Mouse (Mus musculus) heart, embryonic 11.5 days (tissue): ENCODE data around the gene Arhgef17. TPM values are rescaled to one million over a fixed set of nuclear protein-coding genes. Genes with fewer than 3 reads are reported as not detected.

Experiments
- ATAC-seq: fragments of 200-750 bp; cut with Nextera tagmentation; replicated peaks from 2 replicates; pipeline ENCODE4 v1.8.0; 2017; ENCODE audit warnings: moderate library complexity; ENCODE audit not compliant: insufficient number of reproducible peaks, low FRiP score, low TSS enrichment
- H3K27ac ChIP-seq: fragments of 300-500 bp; sonication (generic); 2 replicates; pipeline ENCODE4 v1.5.1; 2014; ENCODE audit warnings: mild to moderate bottlenecking, low read depth, low read length
- H3K27me3 ChIP-seq: fragments of 300-500 bp; sonication (generic); 2 replicates; pipeline ENCODE4 v1.6.1; 2014; ENCODE audit warnings: mild to moderate bottlenecking, low read length, mixed read lengths; ENCODE audit not compliant: control insufficient read depth, insufficient read depth
- H3K36me3 ChIP-seq: fragments of 300-500 bp; sonication (generic); 2 replicates; pipeline ENCODE4 v1.6.1; 2014; ENCODE audit warnings: mild to moderate bottlenecking, low read length, moderate library complexity, mixed read lengths; ENCODE audit not compliant: control insufficient read depth, insufficient read depth
- H3K4me1 ChIP-seq: fragments of 300-500 bp; sonication (generic); 2 replicates; pipeline ENCODE4 v1.6.1; 2014; ENCODE audit warnings: low read length; ENCODE audit not compliant: control insufficient read depth, insufficient read depth
- H3K4me2 ChIP-seq: fragments of 300-500 bp; sonication (generic); 2 replicates; pipeline ENCODE4 v1.6.1; 2014; ENCODE audit warnings: mild to moderate bottlenecking, moderate library complexity
- H3K4me3 ChIP-seq: fragments of 300-500 bp; sonication (generic); 2 replicates; pipeline ENCODE4 v1.5.1; 2014; ENCODE audit warnings: low read depth, low read length
- H3K9ac ChIP-seq: fragments of 300-500 bp; sonication (generic); 2 replicates; pipeline ENCODE4 v1.6.1; 2014; ENCODE audit warnings: mild to moderate bottlenecking, low read depth, low read length, moderate library complexity
- H3K9me3 ChIP-seq: fragments of 300-500 bp; sonication (generic); replicated peaks from 2 replicates; pipeline ENCODE4 v1.6.1; 2016; ENCODE audit warnings: low read length; ENCODE audit not compliant: control insufficient read depth
- WGBS: fragments of 180-500 bp; shearing (Covaris S2); extraction: QIAGEN DNeasy Blood & Tissue Kit; methylation state at CpG from one replicate; pipeline ENCODE4 v1.1.7; 2014; ENCODE audit not compliant: insufficient replicate concordance; 5-methylcytosine and 5-hydroxymethylcytosine counted together
- microRNA-seq: library from miRNA; unstranded; fragments of <30 nt; microRNA quantifications from one replicate; pipeline ENCODE4, GENCODE M21; 2016; ENCODE audit warnings: borderline number of aligned reads
- polyA plus RNA-seq: library from polyadenylated mRNA; unstranded; fragments of >200 nt; fragmentation: Nextera tagmentation; extraction: Ambion mirVana; gene quantifications from 2 replicates; pipeline ENCODE4 v1.2.1, GENCODE M21; 2014

Arhgef17 gene
- polyA plus RNA-seq, 1 experiment from 2014 or later: 8.5 TPM

DNA sequence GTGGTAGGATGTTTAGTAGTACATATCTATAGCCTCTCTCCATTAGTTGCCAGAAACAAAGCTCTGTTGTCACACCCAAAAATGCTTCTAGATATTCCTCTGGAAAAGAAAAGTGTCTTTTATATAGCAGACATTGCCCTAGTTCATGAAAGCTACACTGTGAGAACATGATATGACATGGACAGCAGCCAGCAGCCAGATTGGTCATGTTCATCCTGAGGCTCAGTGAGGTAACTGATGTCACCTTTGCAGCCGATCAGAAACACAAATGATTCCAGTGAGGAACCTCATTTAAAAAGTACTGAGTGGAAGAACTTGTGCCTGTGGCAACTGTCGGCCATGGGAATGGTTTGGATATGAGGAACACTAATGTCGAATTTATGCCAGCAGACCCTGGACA is 107.2 kb downstream of the Arhgef17 start:
- Histone ChIP-seq H3K9ac (no peak overlapping the region), H3K36me3 (no peaks in the 10 kb centered on the region), H3K27ac (no peak overlapping the region), H3K27me3 (no peaks in the 10 kb centered on the region), H3K4me2 (no peak overlapping the region), H3K4me1 (no peaks in the 10 kb centered on the region), H3K9me3 (no peaks in the 10 kb centered on the region), H3K4me3 (no peak overlapping the region)
- ATAC-seq: no peak
- WGBS: 84% methylated on average over 3 of the region's 3 CpGs

Small RNA genes lying within 50 kb of the gene (microRNA-seq; reads per million reads assigned to microRNA genes)
- gene Mir3102: 230 reads per million, percentile 71 among the genes with 10 or more reads in this experiment

Other genes starting within 250 kb of the Arhgef17 start
- gene Fam168a, start 225.5 kb downstream of the Arhgef17 start, polyA plus RNA-seq: 28.1 and 34.9 TPM in 2 replicates
- 2.3 and 3.0 TPM in 2 replicates for gene Relt, start 68.7 kb downstream of the Arhgef17 start, polyA plus RNA-seq
- gene P2ry6, start 42.5 kb upstream of the Arhgef17 start, polyA plus RNA-seq: 2.1 and 2.8 TPM in 2 replicates
- 0.54 and 0.68 TPM in 2 replicates for gene P2ry2, start 80.8 kb upstream of the Arhgef17 start, polyA plus RNA-seq
- 16.3 and 20.4 TPM in 2 replicates for gene Fchsd2, start 160.8 kb upstream of the Arhgef17 start, polyA plus RNA-seq